Mouse (Mus musculus) cerebral cortex, adult 2 months (tissue): ENCODE results near the gene Reep6.

Source experiments
- WGBS: fragments of 180-500 bp; shearing (Covaris S2); methylation state at CpG from one replicate; pipeline ENCODE4 v1.1.7; 2018; 5-methylcytosine and 5-hydroxymethylcytosine counted together

Reep6 gene

GRCm38 (mm10) chr10:80355431-80355830 lies 25.7 kb downstream of the Reep6 start:
- WGBS = 20% methylated on average over 9 of the region's 9 CpGs

- 3% methylated on average over 53 of the region's 53 CpGs for WGBS
Observed at GRCm38 (mm10) chr10:80356001-80356682, 26.4 kb downstream of the Reep6 start, which contains the start of gene Plk5. Plk5 (plus strand) TSS chr10:80356459.

GRCm38 (mm10) chr10:80356737-80357136 lies 27.0 kb downstream of the Reep6 start:
- WGBS = under 1% methylated on average over 34 of the region's 34 CpGs

- WGBS = 18% methylated on average over 7 of the region's 7 CpGs
Observed at GRCm38 (mm10) chr10:80357336-80357735, 27.6 kb downstream of the Reep6 start.

- 8% methylated on average over 31 of the region's 31 CpGs for WGBS
Observed at GRCm38 (mm10) chr10:80357994-80358639, 28.4 kb downstream of the Reep6 start.

- 36% methylated on average over 6 of the region's 6 CpGs for WGBS
Observed at GRCm38 (mm10) chr10:80363734-80364133, 34.0 kb downstream of the Reep6 start.

GRCm38 (mm10) chr10:80365736-80366135 lies 36.0 kb downstream of the Reep6 start:
- 65% methylated on average over 6 of the region's 6 CpGs for WGBS

GRCm38 (mm10) chr10:80367954-80368353 lies 38.2 kb downstream of the Reep6 start:
- WGBS = 59% methylated on average over 5 of the region's 5 CpGs

GRCm38 (mm10) chr10:80368392-80368791 lies 38.6 kb downstream of the Reep6 start:
- WGBS = 87% methylated on average over 6 of the region's 6 CpGs

- WGBS = 61% methylated on average over 21 of the region's 21 CpGs
Observed at GRCm38 (mm10) chr10:80369995-80370747, 40.4 kb downstream of the Reep6 start.

GRCm38 (mm10) chr10:80371411-80371966 lies 41.7 kb downstream of the Reep6 start:
- 16% methylated on average over 12 of the region's 12 CpGs for WGBS

GRCm38 (mm10) chr10:80371983-80372382 lies 42.2 kb downstream of the Reep6 start:
- 63% methylated on average over 9 of the region's 9 CpGs for WGBS

GRCm38 (mm10) chr10:80372706-80373105 lies 43.0 kb downstream of the Reep6 start:
- WGBS = 42% methylated on average over 6 of the region's 6 CpGs

GRCm38 (mm10) chr10:80374063-80374462 lies 44.3 kb downstream of the Reep6 start:
- WGBS = 30% methylated on average over 6 of the region's 6 CpGs

GRCm38 (mm10) chr10:80376160-80376559 lies 46.4 kb downstream of the Reep6 start:
- WGBS = 2% methylated on average over 7 of the region's 7 CpGs

- 58% methylated on average over 10 of the region's 10 CpGs for WGBS
Observed at GRCm38 (mm10) chr10:80377716-80378115, 48.0 kb downstream of the Reep6 start.

GRCm38 (mm10) chr10:80382641-80383365 lies 53.0 kb downstream of the Reep6 start:
- WGBS = 80% methylated on average over 7 of the region's 7 CpGs

GRCm38 (mm10) chr10:80383431-80383830 lies 53.7 kb downstream of the Reep6 start:
- WGBS = 57% methylated on average over 4 of the region's 4 CpGs

GRCm38 (mm10) chr10:80384115-80384639 lies 54.4 kb downstream of the Reep6 start:
- WGBS = 85% methylated on average over 4 of the region's 4 CpGs

GRCm38 (mm10) chr10:80384709-80385108 lies 55.0 kb downstream of the Reep6 start:
- WGBS = 40% methylated on average over 7 of the region's 7 CpGs

- WGBS = 13% methylated on average over 7 of the region's 7 CpGs
Observed at GRCm38 (mm10) chr10:80385310-80385709, 55.6 kb downstream of the Reep6 start.
